Mouse (Mus musculus) kidney, embryonic 14.5 days (tissue): ENCODE measurements around the gene Anapc4. TPM values are rescaled to one million over a fixed set of nuclear protein-coding genes. Genes with fewer than 3 reads are reported as not detected.

Experiments
- ATAC-seq: fragments of 200-750 bp; cut with Nextera tagmentation; 2 replicates; pipeline ENCODE4 v1.8.0; 2017; ENCODE audit warnings: moderate number of reproducible peaks, mild to moderate bottlenecking, moderate TSS enrichment, moderate library complexity; ENCODE audit not compliant: low FRiP score, low TSS enrichment
- H3K27ac ChIP-seq: fragments of 300-500 bp; sonication (generic); 2 replicates; pipeline ENCODE4 v1.5.1; 2014; ENCODE audit warnings: low read depth, mild to moderate bottlenecking, low read length, moderate library complexity, mixed read lengths
- H3K27me3 ChIP-seq: fragments of 300-500 bp; sonication (generic); 2 replicates; pipeline ENCODE4 v1.6.1; 2014; ENCODE audit warnings: mild to moderate bottlenecking, low read length; ENCODE audit not compliant: control insufficient read depth, insufficient read depth
- H3K36me3 ChIP-seq: fragments of 300-500 bp; sonication (generic); 2 replicates; pipeline ENCODE4 v1.6.1; 2014; ENCODE audit warnings: low read length, mixed read lengths; ENCODE audit not compliant: control insufficient read depth, insufficient read depth
- H3K4me1 ChIP-seq: fragments of 300-500 bp; sonication (generic); 2 replicates; pipeline ENCODE4 v1.6.1; 2014; ENCODE audit warnings: low read length, mixed read lengths; ENCODE audit not compliant: control insufficient read depth, insufficient read depth
- H3K4me2 ChIP-seq: fragments of 300-500 bp; sonication (generic); replicated peaks from 2 replicates; pipeline ENCODE4 v1.6.1; 2014; ENCODE audit warnings: low read depth, mild to moderate bottlenecking, low read length
- H3K4me3 ChIP-seq: fragments of 300-500 bp; sonication (generic); 2 replicates; pipeline ENCODE4 v1.5.1; 2014; ENCODE audit warnings: mild to moderate bottlenecking, low read length
- H3K9ac ChIP-seq: fragments of 300-500 bp; sonication (generic); 2 replicates; pipeline ENCODE4 v1.6.1; 2014; ENCODE audit warnings: low read depth, mild to moderate bottlenecking, low read length, moderate library complexity
- H3K9me3 ChIP-seq: fragments of 300-500 bp; sonication (generic); 2 replicates; pipeline ENCODE4 v1.6.1; 2016; ENCODE audit warnings: low read length; ENCODE audit not compliant: control insufficient read depth
- whole genome bisulfite sequencing: fragments of 180-500 bp; shearing (Covaris S2); extraction: QIAGEN DNeasy Blood & Tissue Kit; methylation state at CpG from one replicate; pipeline ENCODE4 v1.1.7; 2014; 5-methylcytosine and 5-hydroxymethylcytosine counted together
- polyA plus RNA-seq: library from polyadenylated mRNA; unstranded; fragments of >200 nt; fragmentation: Nextera tagmentation; extraction: Ambion mirVana; gene quantifications from 2 replicates; pipeline ENCODE4 v1.2.1, GENCODE M21; 2014

Gene Anapc4
- polyA plus RNA-seq, 1 experiment from 2014 or later = 120 TPM

DNA sequence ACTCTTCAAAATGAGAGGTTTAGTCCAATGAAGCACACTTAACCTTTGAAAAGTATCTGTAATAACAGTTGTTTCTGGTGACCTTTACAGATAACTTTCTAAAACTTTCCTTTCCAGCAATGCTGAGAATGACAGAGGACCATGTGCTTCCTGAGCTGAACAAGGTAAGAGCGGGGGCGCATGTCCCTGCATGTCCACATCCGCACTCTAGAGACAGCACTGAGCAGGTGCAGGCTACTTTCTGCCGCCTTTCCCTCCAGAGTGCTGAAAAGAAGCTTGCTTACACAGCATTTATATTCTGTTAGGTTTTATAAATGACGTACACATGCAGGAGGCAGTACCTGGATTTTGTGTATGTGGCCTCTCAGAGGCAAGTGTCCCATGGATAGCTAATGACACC, 21.9 kb downstream of the Anapc4 start:
- Histone ChIP-seq H3K4me1 (no peaks in the 10 kb centered on the region), H3K9ac (no peak overlapping the region), H3K27me3 (no peaks in the 10 kb centered on the region), H3K27ac (no peak overlapping the region), H3K4me3 (no peak overlapping the region), H3K36me3 (peaks cover 75% of the 10 kb centered on the region), H3K9me3 (no peaks in the 10 kb centered on the region), H3K4me2 (no peak overlapping the region)
- 93% methylated on average over 5 of the region's 5 CpGs for WGBS
- ATAC-seq = no peak

DNA sequence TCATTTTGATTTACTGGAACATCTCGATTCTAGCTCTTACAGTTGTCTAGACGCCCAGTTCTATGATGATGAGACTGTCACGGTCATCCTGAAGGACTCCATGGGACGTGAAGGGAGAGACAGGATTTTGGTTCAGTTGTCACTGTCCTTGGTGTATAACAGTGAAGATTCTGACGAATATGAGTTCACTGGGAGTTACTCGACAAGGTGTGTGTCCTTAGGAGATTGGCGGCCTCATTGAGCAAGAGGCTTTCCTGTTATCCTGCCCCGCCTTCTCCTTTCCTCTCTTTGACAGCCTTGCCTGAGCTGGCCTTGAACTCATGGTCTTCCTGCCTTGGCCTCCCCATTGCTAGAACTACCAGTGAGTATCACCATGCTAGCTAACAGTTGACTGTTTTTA, 30.6 kb downstream of the Anapc4 start:
- no peaks in the 10 kb centered on the region for H3K4me1 ChIP-seq
- ATAC-seq = no peak
- no peak overlapping the region for H3K4me3 ChIP-seq

GRCm38 (mm10) chr5:52865825-52866224, 32.0 kb downstream of the Anapc4 start:
- H3K9me3 ChIP-seq = no peaks in the 10 kb centered on the region
- no peak overlapping the region for H3K9ac ChIP-seq
- peaks cover 71% of the 10 kb centered on the region for H3K36me3 ChIP-seq
- peak; percentile 43; the same call in 1 of the 2 replicates for ATAC-seq
- WGBS = 64% methylated on average over 9 of the region's 9 CpGs
- no peak overlapping the region for H3K27ac ChIP-seq
- no peak overlapping the region for H3K4me3 ChIP-seq
- H3K27me3 ChIP-seq = no peaks in the 10 kb centered on the region
- no peaks in the 10 kb centered on the region for H3K4me1 ChIP-seq
- no peak overlapping the region for H3K4me2 ChIP-seq

More for the DNA sequence above, 30.6 kb downstream of the Anapc4 start:
- Histone ChIP-seq H3K27ac (no peak overlapping the region), H3K36me3 (peaks cover 82% of the 10 kb centered on the region), H3K4me2 (no peak overlapping the region), H3K9me3 (no peaks in the 10 kb centered on the region), H3K27me3 (no peaks in the 10 kb centered on the region), H3K9ac (no peak overlapping the region)
- WGBS = 86% methylated on average over 8 of the region's 8 CpGs

- H3K9me3 ChIP-seq = no peaks in the 10 kb centered on the region
- no peaks in the 10 kb centered on the region for H3K4me1 ChIP-seq
- no peak for ATAC-seq
- WGBS = 65% methylated on average over 18 of the region's 18 CpGs
- no peak overlapping the region for H3K4me2 ChIP-seq
- H3K27ac ChIP-seq = no peak overlapping the region
- no peaks in the 10 kb centered on the region for H3K27me3 ChIP-seq
- H3K9ac ChIP-seq = no peak overlapping the region
- H3K4me3 ChIP-seq = no peak overlapping the region
- H3K36me3 ChIP-seq = peaks cover 64% of the 10 kb centered on the region
These were observed 32.7 kb downstream of the Anapc4 start for GRCm38 (mm10) chr5:52866361-52867155.

- Histone ChIP-seq H3K36me3 (peaks cover 41% of the 10 kb centered on the region), H3K9me3 (no peaks in the 10 kb centered on the region), H3K9ac (no peak overlapping the region), H3K4me1 (no peaks in the 10 kb centered on the region), H3K27me3 (no peaks in the 10 kb centered on the region), H3K27ac (no peak overlapping the region), H3K4me2 (no peak overlapping the region), H3K4me3 (no peak overlapping the region)
- ATAC-seq = no peak
- 41% methylated on average over 12 of the region's 12 CpGs for WGBS
These were observed 35.3 kb downstream of the Anapc4 start for GRCm38 (mm10) chr5:52868918-52869703.

DNA sequence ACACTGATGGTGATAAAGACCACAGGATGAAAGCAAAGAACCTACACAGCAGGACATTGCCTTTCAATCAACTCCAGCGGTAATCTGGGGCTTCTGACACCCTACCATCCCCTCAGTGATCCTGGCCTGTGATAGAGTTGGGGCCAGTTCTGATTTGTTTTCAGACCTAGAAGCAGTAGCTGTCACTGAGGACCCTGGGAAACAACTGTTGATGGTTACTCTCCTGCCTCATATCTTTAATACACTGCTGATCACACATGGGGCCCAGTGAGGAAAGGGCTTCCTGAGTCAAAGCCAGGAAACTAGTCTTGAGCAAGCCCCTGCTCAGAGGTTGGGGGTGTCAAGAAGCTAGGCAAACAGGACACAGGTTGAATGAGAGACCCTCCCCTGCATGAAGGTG, 37.6 kb downstream of the Anapc4 start:
- Histone ChIP-seq H3K9me3 (no peaks in the 10 kb centered on the region), H3K27me3 (no peaks in the 10 kb centered on the region), H3K9ac (no peak overlapping the region), H3K4me3 (no peak overlapping the region), H3K36me3 (peaks cover 21% of the 10 kb centered on the region), H3K4me1 (no peaks in the 10 kb centered on the region), H3K4me2 (no peak overlapping the region), H3K27ac (no peak overlapping the region)
- 47% methylated on average over 1 of the region's 1 CpGs for WGBS
- ATAC-seq = no peak

DNA sequence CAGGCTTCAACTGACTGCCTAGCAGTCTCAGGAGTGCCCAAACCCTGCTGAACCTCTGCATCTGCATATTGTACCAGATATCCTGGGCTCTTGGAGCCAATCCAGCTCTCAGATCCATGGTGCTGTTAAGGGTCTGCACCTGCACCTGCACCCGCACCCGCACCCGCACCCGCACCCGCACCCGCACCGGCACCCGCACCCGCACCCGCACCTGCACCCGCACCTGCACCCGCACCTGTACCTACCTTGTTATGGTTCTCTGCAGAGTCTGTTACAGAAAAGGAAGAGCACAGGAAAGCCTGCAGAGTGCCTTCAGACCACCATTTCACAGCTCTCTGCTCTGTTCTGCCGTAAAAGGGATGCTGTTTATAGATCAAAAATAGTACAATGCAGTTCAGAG, 38.2 kb downstream of the Anapc4 start:
- peaks cover 16% of the 10 kb centered on the region; the same call in 1 of the 2 replicates for H3K36me3 ChIP-seq
- 94% methylated on average over 13 of the region's 13 CpGs for WGBS
- H3K4me2 ChIP-seq = no peak overlapping the region
- no peaks in the 10 kb centered on the region for H3K4me1 ChIP-seq
- no peaks in the 10 kb centered on the region for H3K9me3 ChIP-seq
- H3K9ac ChIP-seq = no peak overlapping the region
- no peak for ATAC-seq
- no peak overlapping the region for H3K27ac ChIP-seq
- no peaks in the 10 kb centered on the region for H3K27me3 ChIP-seq
- H3K4me3 ChIP-seq = no peak overlapping the region

- Histone ChIP-seq H3K9me3 (no peaks in the 10 kb centered on the region), H3K9ac (no peak overlapping the region), H3K4me1 (no peaks in the 10 kb centered on the region), H3K4me2 (no peak overlapping the region), H3K4me3 (no peak overlapping the region), H3K36me3 (no peaks in the 10 kb centered on the region), H3K27ac (no peak overlapping the region), H3K27me3 (no peaks in the 10 kb centered on the region)
- 5% methylated on average over 12 of the region's 14 CpGs for WGBS
- ATAC-seq = peak; percentile 87; the same call in 1 of the 2 replicates
These were observed 45.0 kb downstream of the Anapc4 start for GRCm38 (mm10) chr5:52878847-52879246.

GRCm38 (mm10) chr5:52879926-52880325, 46.1 kb downstream of the Anapc4 start:
- WGBS = 90% methylated on average over 6 of the region's 6 CpGs

More at GRCm38 (mm10) chr5:52879926-52880325, 46.1 kb downstream of the Anapc4 start:
- H3K4me3 ChIP-seq = no peak overlapping the region
- no peak overlapping the region for H3K9ac ChIP-seq
- H3K4me1 ChIP-seq = no peaks in the 10 kb centered on the region
- H3K27ac ChIP-seq = no peak overlapping the region
- H3K36me3 ChIP-seq = no peaks in the 10 kb centered on the region
- ATAC-seq = no peak
- no peaks in the 10 kb centered on the region for H3K9me3 ChIP-seq
- no peaks in the 10 kb centered on the region for H3K27me3 ChIP-seq
- no peak overlapping the region for H3K4me2 ChIP-seq
